Mouse (Mus musculus): ENCODE measurements around the gene Tmem175.
A peak's percentile ranks its signal among the peaks of the same experiment; 100 is the strongest.

Tmem175 gene

DNA sequence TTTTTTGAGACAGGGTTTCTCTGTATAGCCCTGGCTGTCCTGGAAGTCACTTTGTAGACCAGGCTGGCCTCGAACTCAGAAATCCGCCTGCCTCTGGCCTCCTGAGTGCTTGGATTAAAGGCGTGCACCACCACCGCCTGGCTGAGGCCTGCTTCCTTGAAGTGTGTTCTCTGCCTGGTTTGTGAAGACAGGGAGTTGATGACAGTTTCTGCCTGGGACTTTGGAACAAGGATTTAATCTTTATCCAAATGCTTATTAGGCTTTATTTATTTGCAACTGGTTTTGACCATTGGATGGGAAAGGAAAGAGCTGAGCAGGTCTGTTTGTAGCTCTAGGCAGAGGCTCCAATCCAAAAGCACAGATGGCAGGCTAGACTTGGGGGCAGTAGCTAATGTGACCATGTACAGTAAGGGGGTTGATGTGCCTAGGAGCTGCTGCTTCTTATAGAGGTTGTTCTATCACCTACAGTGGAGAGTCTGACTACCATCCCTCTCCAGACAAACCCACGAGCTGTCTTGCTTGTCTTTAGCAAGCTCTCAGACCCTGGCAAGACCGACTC lies 48.8 kb downstream of the Tmem175 start:
- DNase-seq (ENCODE audit: low spot score): no peak

DNA sequence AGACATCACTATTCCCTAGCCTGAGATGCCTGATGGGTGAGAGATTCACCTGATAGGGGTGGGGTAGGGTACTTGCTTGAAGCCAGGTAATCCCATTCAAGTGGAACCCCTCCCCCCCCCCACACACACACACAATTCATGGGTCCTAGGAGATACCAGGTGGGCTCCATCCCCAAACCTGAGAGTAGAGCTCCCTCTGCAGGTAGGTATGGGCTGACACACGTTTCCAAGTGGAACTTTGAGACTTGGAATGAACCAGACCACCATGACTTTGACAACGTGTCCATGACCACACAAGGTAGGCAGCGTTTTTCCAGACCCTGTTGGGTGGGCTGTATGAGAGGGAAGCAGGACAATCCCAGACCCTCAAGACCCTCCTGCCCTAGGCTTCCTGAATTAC lies 50.3 kb downstream of the Tmem175 start:
- no peak for DNase-seq (ENCODE audit: low spot score)

DNA sequence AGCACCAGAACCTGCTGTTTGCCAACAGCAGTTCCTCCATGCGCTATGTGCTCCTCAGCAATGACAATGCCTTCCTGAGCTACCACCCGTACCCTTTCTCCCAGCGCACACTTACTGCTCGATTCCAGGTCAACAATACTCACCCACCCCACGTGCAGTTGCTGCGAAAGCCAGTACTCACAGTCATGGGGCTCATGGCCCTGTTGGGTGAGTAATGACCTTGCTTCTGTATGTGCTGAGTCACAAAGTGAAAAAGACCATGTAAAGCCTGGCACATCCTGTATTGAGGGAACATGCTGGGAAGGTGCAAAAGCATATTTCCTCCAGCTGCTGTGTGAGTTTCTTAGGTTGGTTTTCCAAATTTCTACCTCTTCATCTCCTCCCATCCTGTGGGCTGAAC lies 51.3 kb downstream of the Tmem175 start:
- DNase-seq (ENCODE audit: low spot score): no peak

DNA sequence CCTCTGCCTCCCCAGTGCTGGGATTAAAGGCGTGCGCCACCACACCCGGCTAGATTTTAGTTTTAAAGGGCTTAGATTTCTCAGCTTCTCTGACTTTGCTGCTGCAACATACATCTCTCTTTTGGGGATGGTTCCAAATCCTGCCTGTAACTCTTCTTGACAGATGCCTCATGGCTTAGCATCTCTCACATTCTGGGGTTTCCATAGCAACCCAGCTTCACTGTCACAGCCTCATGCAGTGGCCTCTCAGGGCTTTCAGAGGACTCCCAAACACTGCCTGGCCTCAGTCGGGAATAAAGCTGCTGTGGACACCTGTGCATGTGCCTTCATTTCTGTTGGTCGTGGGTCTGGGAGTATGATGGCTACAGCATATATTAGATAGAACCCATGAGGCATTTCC lies 59.5 kb downstream of the Tmem175 start:
- DNase-seq (ENCODE audit: low spot score): no peak

DNA sequence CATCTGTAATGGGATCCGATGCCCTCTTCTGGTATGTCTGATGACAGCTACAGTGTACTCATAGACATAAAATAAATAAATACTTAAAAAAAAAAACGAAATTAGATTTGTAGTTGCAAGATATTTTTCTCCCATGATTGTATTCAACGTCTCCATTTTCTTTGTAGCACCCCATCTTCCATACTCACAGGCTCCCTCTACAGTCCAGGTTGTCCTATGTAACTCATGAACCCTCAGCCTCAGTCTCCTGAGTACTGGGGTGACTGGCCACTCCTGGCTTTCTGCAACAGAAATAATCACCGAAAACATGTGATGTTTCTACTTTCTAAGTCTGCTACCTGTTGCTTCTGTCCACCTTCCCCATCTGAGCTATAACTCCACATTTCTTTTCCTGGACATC lies 61.6 kb downstream of the Tmem175 start:
- no peak for DNase-seq (ENCODE audit: low spot score)

GRCm38 (mm10) chr5:108692271-108692670 lies 62.7 kb downstream of the Tmem175 start, which contains the start of gene Fgfrl1:
Fgfrl1 (plus strand) TSS chr5:108692382.
- DNase-seq (ENCODE audit: low spot score): no peak

- DNase-seq (ENCODE audit: low spot score): no peak
Observed at GRCm38 (mm10) chr5:108693872-108694288, 64.3 kb downstream of the Tmem175 start.

- no peak for DNase-seq (ENCODE audit: low spot score)
Observed at GRCm38 (mm10) chr5:108694352-108695261, 65.0 kb downstream of the Tmem175 start.

DNA sequence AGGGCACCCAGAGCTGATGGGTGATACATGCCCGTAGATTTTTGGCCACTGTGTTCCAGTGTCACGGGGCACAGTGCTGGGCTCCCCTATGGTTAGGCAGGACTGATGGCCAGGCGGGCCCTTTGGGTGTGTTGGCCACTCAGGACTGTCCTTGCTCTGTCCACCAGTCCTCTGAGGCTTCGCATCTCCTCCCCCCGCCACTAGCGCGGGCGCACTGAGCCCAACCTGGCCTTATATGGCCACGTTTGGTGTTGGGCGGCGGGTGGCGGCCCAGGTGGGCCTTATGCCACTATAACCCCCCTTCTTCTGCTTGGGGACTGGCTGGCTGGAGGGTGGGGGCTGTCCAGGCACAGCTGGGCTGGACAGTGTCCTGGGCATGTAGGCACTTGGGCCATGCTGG lies 66.3 kb downstream of the Tmem175 start:
- no peak for DNase-seq (ENCODE audit: low spot score)

DNA sequence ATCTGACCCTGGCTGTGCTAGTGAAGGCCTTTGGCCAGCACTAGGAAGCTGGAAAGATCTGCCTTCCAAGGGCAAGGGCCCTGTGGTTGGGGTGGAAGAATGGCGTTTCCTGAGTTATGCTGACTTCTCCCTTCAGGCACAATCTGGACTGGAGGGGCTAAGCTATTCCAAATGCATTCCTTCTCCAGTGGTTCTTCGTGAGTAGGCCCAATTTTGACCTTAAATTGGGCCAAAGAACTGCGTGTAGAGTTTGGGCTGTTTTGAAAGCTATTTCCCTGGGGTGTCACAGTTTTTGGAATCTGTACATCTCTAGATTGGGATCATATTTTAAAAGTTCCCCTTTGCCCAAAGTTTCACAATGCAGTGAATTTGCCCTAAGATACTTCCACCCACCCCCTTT lies 67.0 kb downstream of the Tmem175 start:
- no peak for DNase-seq (ENCODE audit: low spot score)

- DNase-seq (ENCODE audit: low spot score): peak; percentile 35
Observed at GRCm38 (mm10) chr5:108697341-108697753, 67.8 kb downstream of the Tmem175 start.

All from layer of hippocampus, adult 9-10 months (tissue).